Mouse (Mus musculus) cortical plate, adult 2 months (tissue): ENCODE measurements around the gene Dnajc4. TPM values are rescaled to one million over a fixed set of nuclear protein-coding genes. Genes with fewer than 3 reads are reported as not detected.

ENCODE experiments used
- H3K27ac ChIP-seq: fragments of 200-500 bp; 2 replicates; pipeline ENCODE4 v1.5.1; 2012; ENCODE audit warnings: low read length, control low read depth, inconsistent platforms; ENCODE audit not compliant: insufficient read depth
- H3K4me1 ChIP-seq: fragments of 200-500 bp; 2 replicates; pipeline ENCODE4 v1.6.1; 2011; ENCODE audit warnings: low read length; ENCODE audit not compliant: control insufficient read depth, insufficient read depth
- H3K4me3 ChIP-seq: fragments of 200-500 bp; 2 replicates; pipeline ENCODE4 v1.5.1; 2011; ENCODE audit warnings: mild to moderate bottlenecking, low read length, control low read depth; ENCODE audit not compliant: insufficient read depth
- CTCF ChIP-seq: fragments of 200-500 bp; IDR thresholded peaks from 2 replicates; pipeline ENCODE4 v1.5.1; 2011; ENCODE audit warnings: mild to moderate bottlenecking, control low read depth, low read length; ENCODE audit not compliant: insufficient read depth; ENCODE audit errors: extremely low read depth
- POLR2A ChIP-seq: fragments of 200-500 bp; IDR thresholded peaks from 2 replicates; pipeline ENCODE4 v1.6.1; 2011; ENCODE audit warnings: mild to moderate bottlenecking, low read length, control low read depth; ENCODE audit not compliant: insufficient read depth; ENCODE audit errors: extremely low read depth
- polyA plus RNA-seq: library from polyadenylated mRNA; depleted of rRNA; stranded (reverse); fragments of >200 nt; gene quantifications from 2 replicates; pipeline ENCODE4 v1.2.3, GENCODE M21; 2012; rRNA removed

The Dnajc4 gene
- polyA plus RNA-seq, result 39.1 and 40.3 TPM in 2 replicates

- H3K27ac ChIP-seq, result no peak within 1 kb of the TSS
- TF ChIP-seq POLR2A, result 0 out of 2 replicates have a peak, but pooled peaks have one; percentile 5
- TF ChIP-seq CTCF, result no peak
- H3K4me1 ChIP-seq, result peaks cover 5% of the 10 kb centered on the region; the same call in 1 of the 2 replicates
- peak within 1 kb of the TSS; percentile 47 for H3K4me3 ChIP-seq
Measured at GRCm38 (mm10) chr19:6992011-6992858, at the start of gene Dnajc4. Gene Dnajc4, minus strand, starts transcription at chr19:6992572.

GRCm38 (mm10) chr19:7041171-7041570, 48.8 kb upstream of the Dnajc4 start:
- Histone ChIP-seq H3K27ac (no peak overlapping the region), H3K4me1 (peaks cover 3% of the 10 kb centered on the region), H3K4me3 (no peak overlapping the region; the same call in 1 of the 2 replicates)
- TF ChIP-seq CTCF, result no peak
- no peak for TF ChIP-seq POLR2A

GRCm38 (mm10) chr19:7040637-7041130, 48.3 kb upstream of the Dnajc4 start:
- peak overlapping the region; percentile 41 for H3K4me3 ChIP-seq
- TF ChIP-seq CTCF (no peak), POLR2A (no peak)
- peak overlapping the region; percentile 72 for H3K27ac ChIP-seq
- H3K4me1 ChIP-seq, result peaks cover 3% of the 10 kb centered on the region

- Histone ChIP-seq H3K4me1 (peaks cover 3% of the 10 kb centered on the region), H3K27ac (peak within 1 kb of the TSS; percentile 72), H3K4me3 (peak within 1 kb of the TSS; percentile 57)
- TF ChIP-seq CTCF, result no peak
- peak; percentile 98 for TF ChIP-seq POLR2A
Measured at GRCm38 (mm10) chr19:7039841-7040636, 47.7 kb upstream of the Dnajc4 start, which contains the start of gene Stip1. Gene Stip1, minus strand, starts transcription at chr19:7039967.

GRCm38 (mm10) chr19:7039088-7039720, 46.8 kb upstream of the Dnajc4 start:
- peaks cover 3% of the 10 kb centered on the region for H3K4me1 ChIP-seq
- no peak overlapping the region for H3K27ac ChIP-seq
- H3K4me3 ChIP-seq, result peak overlapping the region; percentile 57
- no peak for TF ChIP-seq POLR2A
- TF ChIP-seq CTCF, result no peak

- peaks cover 6% of the 10 kb centered on the region for H3K4me1 ChIP-seq
- H3K27ac ChIP-seq, result no peak overlapping the region
- TF ChIP-seq CTCF, result no peak
- TF ChIP-seq POLR2A, result no peak
- no peak overlapping the region for H3K4me3 ChIP-seq
Measured at GRCm38 (mm10) chr19:7034006-7034405, 41.6 kb upstream of the Dnajc4 start.

GRCm38 (mm10) chr19:7029531-7029930, 37.2 kb upstream of the Dnajc4 start:
- TF ChIP-seq POLR2A (no peak), CTCF (no peak)
- Histone ChIP-seq H3K4me3 (no peak overlapping the region), H3K27ac (no peak overlapping the region)

GRCm38 (mm10) chr19:7020224-7020641, 27.9 kb upstream of the Dnajc4 start:
- H3K4me3 ChIP-seq, result no peak overlapping the region
- H3K4me1 ChIP-seq, result no peaks in the 10 kb centered on the region
- no peak overlapping the region for H3K27ac ChIP-seq
- no peak for TF ChIP-seq POLR2A
- peak; percentile 66 for TF ChIP-seq CTCF

More at GRCm38 (mm10) chr19:7029531-7029930, 37.2 kb upstream of the Dnajc4 start:
- H3K4me1 ChIP-seq, result peaks cover 3% of the 10 kb centered on the region

- TF ChIP-seq CTCF (no peak), POLR2A (no peak)
- Histone ChIP-seq H3K4me1 (no peaks in the 10 kb centered on the region), H3K4me3 (no peak within 1 kb of the TSS; the same call in 1 of the 2 replicates), H3K27ac (peak within 1 kb of the TSS; percentile 21)
Measured at GRCm38 (mm10) chr19:7019191-7019590, 26.8 kb upstream of the Dnajc4 start, which contains the start of gene Fermt3. Gene Fermt3, minus strand, starts transcription at chr19:7019469.
